Mouse (Mus musculus) lung, postnatal 10 days (tissue): ENCODE results near the gene Sqstm1.

Experiments
- DNase-seq: peaks from one replicate; pipeline ENCODE4 v3.0.0; 2021

Gene Sqstm1

GRCm38 (mm10) chr11:50210505-50211151, at the start of gene Sqstm1, which contains the start of gene Mgat4b:
Sqstm1 (minus strand) TSS chr11:50210827.
Mgat4b (plus strand) TSS chr11:50210890.
- peak; percentile 84 for DNase-seq

- no peak for DNase-seq
Measured at GRCm38 (mm10) chr11:50258310-50258709, 47.7 kb upstream of the Sqstm1 start.

DNA sequence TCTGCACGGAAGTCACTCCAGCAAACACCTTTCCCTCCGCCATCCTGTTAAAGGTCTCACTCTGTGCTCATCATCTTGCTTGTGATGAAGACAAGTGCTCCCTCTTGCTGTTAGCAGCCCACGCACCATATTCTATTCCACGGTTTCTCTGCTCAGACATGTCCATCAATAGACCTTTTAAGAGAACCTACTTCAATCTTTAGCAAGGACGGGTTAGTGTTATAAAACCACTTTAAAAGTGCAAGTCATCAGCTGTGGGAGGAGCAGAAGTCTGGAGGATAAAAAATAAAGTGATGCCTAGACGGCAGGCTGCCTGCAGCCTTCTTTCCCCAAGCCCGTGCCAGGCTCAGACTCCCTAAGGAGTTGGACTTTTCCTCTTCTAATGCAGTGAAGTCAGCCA, 46.0 kb upstream of the Sqstm1 start:
- no peak for DNase-seq

GRCm38 (mm10) chr11:50254010-50254580, 43.5 kb upstream of the Sqstm1 start:
- peak; percentile 37 for DNase-seq

DNA sequence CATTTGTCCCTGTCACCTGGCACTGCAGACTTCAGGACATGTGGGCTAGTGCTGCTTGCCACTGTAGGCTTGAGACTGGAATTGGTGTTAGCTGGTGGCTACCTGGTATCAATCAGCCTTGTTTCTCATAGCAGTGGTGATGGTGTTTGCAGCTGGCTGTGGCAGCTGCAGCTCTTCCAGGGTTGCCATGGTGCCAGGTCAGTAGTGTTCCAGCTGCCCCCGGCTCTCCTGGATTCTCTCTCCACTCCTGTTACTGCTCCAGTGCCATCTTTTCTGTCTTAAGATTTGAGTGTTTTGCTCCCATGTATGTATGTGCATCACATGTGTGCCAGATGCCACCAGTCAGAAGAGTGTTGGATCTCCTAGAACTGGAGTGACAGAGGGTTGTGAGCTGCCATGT, 42.8 kb upstream of the Sqstm1 start:
- DNase-seq = no peak

- DNase-seq = no peak
Measured at GRCm38 (mm10) chr11:50252684-50253265, 42.1 kb upstream of the Sqstm1 start.

DNA sequence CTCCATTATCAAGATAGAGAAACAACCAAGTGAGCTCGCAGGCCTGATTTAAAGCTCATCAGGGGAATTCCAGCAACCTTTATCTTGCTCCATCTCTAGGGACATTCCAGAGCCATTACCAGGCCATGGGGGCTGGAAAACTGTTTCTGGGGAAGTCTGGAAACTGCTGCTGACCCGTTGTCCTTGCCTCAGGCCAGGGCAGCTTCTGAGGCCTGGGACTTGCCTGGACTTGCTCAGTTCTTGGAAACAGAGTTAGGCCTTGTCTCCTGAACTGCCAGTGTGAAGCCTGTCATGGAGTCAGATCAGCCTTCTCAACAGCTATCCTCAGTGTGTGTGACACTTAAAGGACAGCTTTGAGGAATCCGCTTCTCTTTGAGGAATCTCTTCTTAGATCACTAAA, 41.5 kb upstream of the Sqstm1 start:
- peak; percentile 47 for DNase-seq

- DNase-seq = no peak
Measured at GRCm38 (mm10) chr11:50248473-50249171, 38.0 kb upstream of the Sqstm1 start.

GRCm38 (mm10) chr11:50245269-50245668, 34.6 kb upstream of the Sqstm1 start:
- no peak for DNase-seq

DNA sequence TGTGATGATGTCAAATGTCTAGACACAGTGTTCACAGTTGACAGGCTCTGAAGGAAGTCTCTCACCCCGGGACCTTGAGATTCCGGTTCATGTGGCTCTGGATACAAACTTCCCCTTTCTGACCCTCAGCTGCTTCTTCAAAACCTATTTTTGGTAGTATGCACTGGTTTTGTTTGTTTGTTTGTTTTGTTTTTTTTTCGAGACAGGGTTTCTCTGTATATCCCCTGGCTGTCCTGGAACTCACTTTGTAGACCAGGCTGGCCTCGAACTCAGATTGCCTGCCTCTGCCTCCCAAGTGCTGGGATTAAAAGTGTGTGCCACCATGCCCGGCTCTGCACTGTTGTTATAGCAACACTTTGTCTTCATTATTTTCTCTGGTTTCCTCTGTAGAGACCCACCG, 33.3 kb upstream of the Sqstm1 start:
- no peak for DNase-seq

GRCm38 (mm10) chr11:50240235-50240911, 29.7 kb upstream of the Sqstm1 start:
- DNase-seq = no peak

DNA sequence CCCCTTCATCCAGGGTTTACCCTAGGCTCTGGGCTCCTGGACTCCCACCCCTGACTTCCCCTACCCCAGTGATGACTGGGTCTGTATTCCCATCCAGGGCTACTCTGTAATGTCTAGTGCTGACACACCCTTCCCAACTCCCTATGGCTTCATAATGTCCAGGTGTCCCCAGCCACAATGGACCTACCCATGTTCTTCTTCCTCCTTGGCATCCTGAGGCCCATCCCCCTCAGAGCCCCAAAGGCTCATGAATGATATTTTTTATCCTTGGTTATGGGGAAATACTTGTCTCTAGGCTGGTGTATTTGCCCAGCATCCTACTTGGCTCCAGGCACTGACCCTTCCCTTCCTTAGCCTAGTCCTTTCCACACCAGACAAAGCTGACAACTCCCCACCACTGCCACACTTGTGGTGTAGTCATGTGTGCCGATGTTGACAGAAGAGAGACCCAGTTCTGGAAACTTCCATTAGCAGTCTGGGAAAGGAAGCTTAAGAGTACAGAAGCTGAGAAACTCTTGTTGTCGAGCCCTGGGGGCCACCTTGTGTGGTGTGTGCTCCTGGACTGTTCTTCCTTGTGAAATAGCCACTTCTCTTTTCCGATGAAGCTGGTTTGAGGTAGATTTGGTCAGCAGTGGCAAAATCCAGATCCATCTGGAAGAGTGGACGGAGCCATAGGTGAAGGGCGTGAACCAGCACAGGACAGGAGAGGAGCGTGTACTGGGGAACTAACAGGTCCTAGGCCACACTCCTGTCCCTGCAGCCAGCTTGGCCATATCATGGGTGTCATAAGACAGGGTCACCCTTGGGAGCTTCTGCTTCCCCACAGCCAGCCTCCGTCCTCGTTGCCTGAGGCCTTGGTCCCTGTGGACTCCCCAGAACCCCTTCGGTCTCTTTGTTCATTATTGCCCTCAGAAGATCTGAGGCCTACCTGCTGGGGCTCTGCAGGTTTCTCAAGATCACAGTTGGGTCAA, 28.5 kb upstream of the Sqstm1 start:
- no peak for DNase-seq

- no peak for DNase-seq
Measured at GRCm38 (mm10) chr11:50238324-50238723, 27.7 kb upstream of the Sqstm1 start, which contains the start of gene Ltc4s. Ltc4s (minus strand) TSS chr11:50238616.

GRCm38 (mm10) chr11:50236937-50237835, 26.6 kb upstream of the Sqstm1 start:
- DNase-seq = no peak

DNA sequence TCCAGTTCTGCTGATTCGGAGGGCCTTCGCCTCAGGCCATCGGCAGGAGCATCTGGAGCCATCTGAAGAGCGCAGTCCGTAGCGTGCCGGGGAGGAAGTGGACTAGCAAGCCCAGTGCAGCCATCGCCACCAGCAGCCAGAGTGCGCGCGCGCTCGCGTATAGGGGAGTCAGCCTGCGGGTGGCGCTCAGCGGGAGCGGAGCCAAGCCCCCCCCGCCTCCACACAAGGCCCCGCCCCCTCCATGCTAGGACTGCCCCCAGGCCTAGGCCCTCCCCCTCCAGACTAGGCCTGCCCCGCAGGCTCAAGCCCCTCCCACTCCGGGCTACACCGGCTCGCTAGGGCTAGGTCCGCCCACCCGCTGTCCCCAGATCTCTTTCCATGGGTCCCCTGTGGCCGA, 25.9 kb upstream of the Sqstm1 start:
- DNase-seq = peak; percentile 92

- DNase-seq = no peak
Measured at GRCm38 (mm10) chr11:50234606-50235005, 24.0 kb upstream of the Sqstm1 start.

DNA sequence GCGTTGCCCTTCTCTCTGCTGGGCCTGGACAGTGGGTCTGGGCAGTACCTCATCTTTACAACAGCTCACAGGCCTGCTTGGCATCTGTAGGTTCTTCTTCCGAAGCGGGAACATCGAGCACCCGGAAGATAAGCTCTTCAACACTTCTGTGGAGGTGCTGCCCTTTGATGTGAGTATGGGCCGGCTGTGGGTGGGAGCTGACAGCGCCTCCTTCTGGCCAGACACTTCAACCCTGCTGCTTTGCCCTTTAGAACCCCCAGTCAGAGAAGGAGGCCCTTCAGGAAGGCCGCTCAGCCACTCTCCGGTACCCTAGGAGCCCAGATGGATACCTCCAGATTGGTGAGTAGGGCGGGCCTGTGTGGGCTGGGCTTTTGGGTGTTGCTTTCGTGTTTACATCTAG, 23.4 kb upstream of the Sqstm1 start:
- DNase-seq = no peak

DNA sequence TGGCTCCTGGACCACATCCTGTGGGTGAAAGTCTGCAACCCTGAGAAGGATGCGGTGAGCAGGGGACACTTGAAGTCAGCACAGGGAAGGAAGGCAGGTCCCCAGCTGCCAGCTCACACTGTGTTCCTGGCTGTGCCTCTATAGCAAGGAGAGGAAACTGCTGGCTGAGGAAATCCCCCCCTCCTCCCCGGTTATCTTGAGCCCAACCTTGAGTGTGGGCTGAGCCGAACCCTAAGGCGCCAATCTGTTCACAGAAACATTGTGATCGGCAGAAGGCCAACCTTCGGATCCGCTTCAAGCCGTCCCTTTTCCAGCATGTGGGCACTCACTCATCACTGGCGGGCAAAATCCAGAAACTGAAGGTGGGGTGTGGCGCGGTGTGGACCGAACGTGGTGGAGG, 22.4 kb upstream of the Sqstm1 start:
- DNase-seq = no peak

DNA sequence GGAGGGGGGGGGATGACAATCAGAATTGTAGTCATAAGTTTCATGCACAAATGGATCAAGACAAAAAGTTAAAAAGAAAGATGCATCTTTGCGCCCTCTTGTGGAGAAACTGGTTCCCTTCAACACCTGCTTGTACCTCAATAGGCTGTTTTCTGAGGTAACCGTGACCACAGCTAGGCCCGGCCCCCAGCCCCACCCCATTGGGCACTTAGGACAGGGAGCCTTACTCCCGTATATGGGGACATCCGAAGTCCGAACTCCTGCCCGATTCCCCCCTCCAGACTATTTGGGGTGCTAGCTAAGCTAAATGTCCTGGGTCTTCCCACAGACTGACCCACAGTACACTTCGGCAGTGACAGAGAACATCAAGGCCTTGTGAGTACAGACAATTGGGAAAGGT, 20.8 kb upstream of the Sqstm1 start:
- DNase-seq = peak; percentile 81

- DNase-seq = no peak
Measured at GRCm38 (mm10) chr11:50230481-50231304, 20.1 kb upstream of the Sqstm1 start.
